Mouse (Mus musculus): Measurements from ENCODE around the gene Dnah7a. TPM values are rescaled to one million over a fixed set of nuclear protein-coding genes. Genes with fewer than 3 reads are reported as not detected.
"Not testable (repeated sequence)": the region's sequence is repeated elsewhere in the genome, so short reads cannot be mapped to it uniquely, and the experiment has no call there.

The Dnah7a gene
- polyA plus RNA-seq, 1 experiment from 2014 or later = 0.27 TPM

DNA sequence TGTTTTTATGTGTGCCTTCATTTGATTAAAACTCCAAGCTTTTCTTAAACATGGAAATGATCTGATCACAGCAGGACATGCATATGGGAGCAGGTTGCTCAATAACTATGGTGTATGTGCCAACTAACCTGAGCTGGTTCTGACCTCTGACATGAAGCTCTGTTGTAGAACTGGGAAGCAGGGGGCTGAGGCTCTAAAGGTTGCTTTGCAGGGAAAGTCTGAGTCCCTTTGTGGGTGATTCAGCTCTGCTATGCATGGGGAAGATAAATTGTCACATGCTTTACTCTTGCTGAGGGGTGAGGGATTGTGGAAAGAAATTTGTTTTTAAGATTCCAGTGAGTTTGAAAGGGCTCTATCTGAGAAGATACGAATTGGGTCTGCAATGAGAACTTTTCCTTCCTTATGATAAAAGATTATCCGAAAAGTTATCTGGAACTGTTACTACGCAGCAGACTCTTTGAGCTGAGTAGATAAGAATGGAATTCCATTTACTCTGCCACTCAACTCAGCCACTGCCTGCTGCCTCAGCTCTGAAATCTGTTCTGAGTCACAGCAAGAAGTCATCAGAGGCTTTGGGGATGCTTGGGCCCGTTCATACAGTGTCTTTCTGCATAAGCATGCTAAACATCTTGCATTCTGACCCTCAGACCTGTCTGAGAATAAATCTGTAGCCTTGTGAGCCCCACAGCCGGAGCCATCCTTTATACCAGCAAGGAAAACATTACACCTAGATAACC lies 22.1 kb upstream of the Dnah7a start:
- ATAC-seq (ENCODE audit: low FRiP score, low TSS enrichment) (peak; percentile 53; the same call in 1 of the 2 replicates), DNase-seq (ENCODE audit: low spot score) (no peak)
- 30% methylated on average over 5 of the region's 5 CpGs for WGBS
- Histone ChIP-seq H3K4me1 (replicated peaks; ENCODE audit: control insufficient read depth, insufficient read depth) (no peaks in the 10 kb centered on the region), H3K4me2 (replicated peaks; ENCODE audit: low read depth) (no peak overlapping the region), H3K4me3 (ENCODE audit: low read depth, low read length) (no peak overlapping the region), H3K9me3 (ENCODE audit: control insufficient read depth, low read length) (no peaks in the 10 kb centered on the region), H3K27me3 (ENCODE audit: control insufficient read depth, insufficient read depth, low read length) (no peaks in the 10 kb centered on the region), H3K9ac (ENCODE audit: low read length) (no peak overlapping the region), H3K27ac (replicated peaks) (no peak overlapping the region), H3K36me3 (ENCODE audit: control insufficient read depth, insufficient read depth, low read length) (no peaks in the 10 kb centered on the region)
- no peak for TF ChIP-seq CTCF (IDR thresholded peaks at IDR 0.05; ENCODE audit: low read depth)

DNA sequence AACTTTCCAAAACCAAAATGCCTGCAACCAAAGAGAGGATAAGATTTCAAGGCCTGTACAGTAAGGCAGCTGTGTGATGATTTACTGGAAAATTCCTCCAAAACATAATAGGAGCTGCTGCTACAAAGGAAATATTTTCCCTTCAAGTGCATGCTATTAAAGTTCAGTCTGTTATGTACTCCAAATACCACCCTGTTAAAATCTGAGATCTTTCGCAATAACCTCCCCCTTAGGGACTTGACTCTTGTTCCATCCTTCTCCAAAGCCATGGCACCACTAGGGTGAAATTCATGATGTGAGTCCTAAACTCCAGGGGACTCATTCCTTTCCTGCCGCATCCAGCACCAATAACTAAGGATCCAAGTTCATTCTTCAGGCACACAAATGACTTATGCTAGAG lies 20.3 kb upstream of the Dnah7a start:
- H3K4me2 ChIP-seq (replicated peaks; ENCODE audit: low read depth) = no peak overlapping the region
- H3K4me3 ChIP-seq (ENCODE audit: low read depth, low read length) = no peak overlapping the region
- no peaks in the 10 kb centered on the region for H3K4me1 ChIP-seq (replicated peaks; ENCODE audit: control insufficient read depth, insufficient read depth)
- H3K9ac ChIP-seq (ENCODE audit: low read length) = no peak overlapping the region
- H3K27ac ChIP-seq (replicated peaks) = no peak overlapping the region
- H3K27me3 ChIP-seq (ENCODE audit: control insufficient read depth, insufficient read depth, low read length) = no peaks in the 10 kb centered on the region
- H3K9me3 ChIP-seq (ENCODE audit: control insufficient read depth, low read length) = no peaks in the 10 kb centered on the region
- WGBS = 92% methylated on average over 2 of the region's 2 CpGs
- DNase-seq (ENCODE audit: low spot score) = no peak
- TF ChIP-seq CTCF (IDR thresholded peaks at IDR 0.05; ENCODE audit: low read depth) = no peak
- TF ChIP-seq EP300 (optimal IDR thresholded peaks at IDR 0.05) = no peak
- no peaks in the 10 kb centered on the region for H3K36me3 ChIP-seq (ENCODE audit: control insufficient read depth, insufficient read depth, low read length)
- ATAC-seq (ENCODE audit: low FRiP score, low TSS enrichment) = no peak

DNA sequence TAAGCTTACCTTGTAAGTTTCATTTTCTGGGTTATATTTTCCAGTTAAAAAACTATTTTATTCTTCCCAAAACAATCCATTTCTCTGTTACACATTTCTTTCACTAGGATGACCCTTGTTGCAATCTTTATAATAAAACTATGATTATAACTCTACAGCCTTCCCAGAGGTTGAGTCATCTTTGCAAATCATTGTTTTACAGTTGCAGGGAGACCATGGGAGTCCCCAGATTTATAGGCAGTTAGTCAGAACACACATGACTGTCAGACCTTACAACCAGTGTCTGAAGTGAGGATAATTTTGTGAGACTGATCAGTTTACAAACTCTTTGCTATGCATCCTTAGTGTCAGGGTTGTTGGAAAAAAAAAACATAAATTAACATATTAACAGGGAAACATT lies 14.8 kb upstream of the Dnah7a start:
- no peaks in the 10 kb centered on the region for H3K4me1 ChIP-seq (replicated peaks; ENCODE audit: control insufficient read depth, insufficient read depth)
- DNase-seq (ENCODE audit: low spot score) (no peak), ATAC-seq (ENCODE audit: low FRiP score, low TSS enrichment) (no peak)
- no peaks in the 10 kb centered on the region for H3K36me3 ChIP-seq (ENCODE audit: control insufficient read depth, insufficient read depth, low read length)
- no peaks in the 10 kb centered on the region for H3K27me3 ChIP-seq (ENCODE audit: control insufficient read depth, insufficient read depth, low read length)
- no peaks in the 10 kb centered on the region for H3K9me3 ChIP-seq (ENCODE audit: control insufficient read depth, low read length)
- H3K27ac ChIP-seq (replicated peaks) = no peak overlapping the region
- TF ChIP-seq EP300 (optimal IDR thresholded peaks at IDR 0.05) (no peak), CTCF (IDR thresholded peaks at IDR 0.05; ENCODE audit: low read depth) (no peak)
- no peak overlapping the region for H3K4me3 ChIP-seq (ENCODE audit: low read depth, low read length)
- no peak overlapping the region for H3K4me2 ChIP-seq (replicated peaks; ENCODE audit: low read depth)
- no peak overlapping the region for H3K9ac ChIP-seq (ENCODE audit: low read length)

GRCm38 (mm10) chr1:53720601-53721351 lies 14.2 kb upstream of the Dnah7a start:
- ATAC-seq (ENCODE audit: low FRiP score, low TSS enrichment) = peak; percentile 93
- DNase-seq (ENCODE audit: low spot score) = peak; percentile 23
- no peak overlapping the region for H3K4me3 ChIP-seq (ENCODE audit: low read depth, low read length)
- no peaks in the 10 kb centered on the region for H3K36me3 ChIP-seq (ENCODE audit: control insufficient read depth, insufficient read depth, low read length)
- H3K9ac ChIP-seq (ENCODE audit: low read length) = no peak overlapping the region
- no peaks in the 10 kb centered on the region for H3K27me3 ChIP-seq (ENCODE audit: control insufficient read depth, insufficient read depth, low read length)
- TF ChIP-seq EP300 (optimal IDR thresholded peaks at IDR 0.05) (no peak), CTCF (IDR thresholded peaks at IDR 0.05; ENCODE audit: low read depth) (no peak)
- no peak overlapping the region for H3K4me2 ChIP-seq (replicated peaks; ENCODE audit: low read depth)
- H3K4me1 ChIP-seq (replicated peaks; ENCODE audit: control insufficient read depth, insufficient read depth) = no peaks in the 10 kb centered on the region
- H3K27ac ChIP-seq (replicated peaks) = no peak overlapping the region
- 43% methylated on average over 5 of the region's 5 CpGs for WGBS
- no peaks in the 10 kb centered on the region for H3K9me3 ChIP-seq (ENCODE audit: control insufficient read depth, low read length)

GRCm38 (mm10) chr1:53715966-53716515 lies 9.5 kb upstream of the Dnah7a start:
- Histone ChIP-seq H3K4me3 (ENCODE audit: low read depth, low read length) (no peak overlapping the region), H3K9me3 (ENCODE audit: control insufficient read depth, low read length) (no peaks in the 10 kb centered on the region), H3K4me1 (replicated peaks; ENCODE audit: control insufficient read depth, insufficient read depth) (no peaks in the 10 kb centered on the region), H3K9ac (ENCODE audit: low read length) (no peak overlapping the region), H3K4me2 (replicated peaks; ENCODE audit: low read depth) (no peak overlapping the region), H3K27ac (replicated peaks) (no peak overlapping the region), H3K36me3 (ENCODE audit: control insufficient read depth, insufficient read depth, low read length) (no peaks in the 10 kb centered on the region), H3K27me3 (ENCODE audit: control insufficient read depth, insufficient read depth, low read length) (no peaks in the 10 kb centered on the region)
- DNase-seq (ENCODE audit: low spot score) (no peak), ATAC-seq (ENCODE audit: low FRiP score, low TSS enrichment) (peak; percentile 67)
- TF ChIP-seq EP300 (optimal IDR thresholded peaks at IDR 0.05) (no peak), CTCF (IDR thresholded peaks at IDR 0.05; ENCODE audit: low read depth) (no peak)
- 43% methylated on average over 1 of the region's 1 CpGs for WGBS

DNA sequence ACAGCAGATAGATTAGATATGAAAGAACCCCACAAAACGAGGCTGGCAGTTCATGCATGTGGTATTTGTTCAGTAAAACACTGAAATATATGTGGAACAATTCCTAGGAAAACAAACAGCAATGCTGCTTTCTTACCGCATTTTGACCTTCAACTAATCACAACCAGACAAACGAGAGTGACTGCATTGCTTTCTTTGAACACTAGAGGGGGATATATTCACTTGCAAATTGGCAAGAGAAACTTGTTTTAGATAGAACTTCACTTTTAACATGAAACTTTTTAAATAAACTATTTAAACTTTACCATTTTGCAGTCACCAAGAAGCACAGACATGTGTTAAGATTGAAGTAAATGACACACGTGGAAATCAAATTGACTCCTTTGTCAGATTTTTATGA lies 8.9 kb upstream of the Dnah7a start:
- WGBS = 2% methylated on average over 4 of the region's 4 CpGs
- TF ChIP-seq CTCF (IDR thresholded peaks at IDR 0.05; ENCODE audit: low read depth) (peak; percentile 87), EP300 (optimal IDR thresholded peaks at IDR 0.05) (no peak)
- Histone ChIP-seq H3K36me3 (ENCODE audit: control insufficient read depth, insufficient read depth, low read length) (no peaks in the 10 kb centered on the region), H3K9me3 (ENCODE audit: control insufficient read depth, low read length) (no peaks in the 10 kb centered on the region), H3K4me1 (replicated peaks; ENCODE audit: control insufficient read depth, insufficient read depth) (no peaks in the 10 kb centered on the region), H3K27me3 (ENCODE audit: control insufficient read depth, insufficient read depth, low read length) (no peaks in the 10 kb centered on the region), H3K4me3 (ENCODE audit: low read depth, low read length) (no peak overlapping the region), H3K9ac (ENCODE audit: low read length) (no peak overlapping the region), H3K4me2 (replicated peaks; ENCODE audit: low read depth) (no peak overlapping the region), H3K27ac (replicated peaks) (no peak overlapping the region)
- no peak for ATAC-seq (ENCODE audit: low FRiP score, low TSS enrichment)
- no peak for DNase-seq (ENCODE audit: low spot score)

DNA sequence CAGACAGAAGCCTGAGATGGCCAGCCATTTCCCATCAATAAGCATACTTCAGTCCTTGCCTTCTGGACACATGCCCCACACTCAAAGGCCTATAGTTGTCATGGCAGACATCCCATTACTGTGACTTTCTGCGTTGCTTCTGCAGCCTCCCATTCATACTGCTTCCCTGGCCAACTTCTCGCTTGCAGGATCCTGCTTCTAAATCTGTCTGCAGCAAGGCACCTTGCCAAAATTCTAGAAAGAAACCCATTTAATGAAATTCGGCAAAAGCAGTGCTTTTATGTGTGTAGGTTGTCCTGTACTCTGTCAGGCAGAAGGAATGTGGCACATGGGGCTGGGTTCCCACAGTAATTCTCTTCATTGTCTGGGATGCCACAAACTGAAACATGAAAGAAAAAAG lies 6.8 kb upstream of the Dnah7a start:
- H3K9ac ChIP-seq (ENCODE audit: low read length); DNase-seq (ENCODE audit: low spot score); H3K9me3 ChIP-seq (ENCODE audit: control insufficient read depth, low read length); ATAC-seq (ENCODE audit: low FRiP score, low TSS enrichment); H3K27ac ChIP-seq (replicated peaks); H3K36me3 ChIP-seq (ENCODE audit: control insufficient read depth, insufficient read depth, low read length); H3K4me3 ChIP-seq (ENCODE audit: low read depth, low read length); H3K4me1 ChIP-seq (replicated peaks; ENCODE audit: control insufficient read depth, insufficient read depth); H3K4me2 ChIP-seq (replicated peaks; ENCODE audit: low read depth); H3K27me3 ChIP-seq (ENCODE audit: control insufficient read depth, insufficient read depth, low read length): not testable (repeated sequence)
- 28% methylated on average over 2 of the region's 3 CpGs for WGBS
